Mouse (Mus musculus) liver, embryonic 14.5 days (tissue): Measurements from ENCODE around the gene Mxd4.

Experiments used
- CTCF ChIP-seq: IDR thresholded peaks from 2 replicates; pipeline ENCODE4 v1.5.1; 2016; ENCODE audit warnings: antibody characterized with exemption, low read depth, control low read depth
- EP300 ChIP-seq: IDR thresholded peaks from 2 replicates; pipeline ENCODE4 v1.6.1; 2016; ENCODE audit warnings: antibody characterized with exemption, low read depth

GRCm38 (mm10) chr5:34218672-34219071 lies 31.2 kb upstream of the Mxd4 start:
- no peak for TF ChIP-seq CTCF
- TF ChIP-seq EP300 = no peak
